Mouse (Mus musculus) NIH3T3 (cell line): ENCODE measurements around the gene Sema5b.

Experiments
- DNase-seq: peaks from one replicate; pipeline ENCODE4 v3.0.0-alpha.2; 2012; ENCODE audit warnings: low read depth

The Sema5b gene

DNA sequence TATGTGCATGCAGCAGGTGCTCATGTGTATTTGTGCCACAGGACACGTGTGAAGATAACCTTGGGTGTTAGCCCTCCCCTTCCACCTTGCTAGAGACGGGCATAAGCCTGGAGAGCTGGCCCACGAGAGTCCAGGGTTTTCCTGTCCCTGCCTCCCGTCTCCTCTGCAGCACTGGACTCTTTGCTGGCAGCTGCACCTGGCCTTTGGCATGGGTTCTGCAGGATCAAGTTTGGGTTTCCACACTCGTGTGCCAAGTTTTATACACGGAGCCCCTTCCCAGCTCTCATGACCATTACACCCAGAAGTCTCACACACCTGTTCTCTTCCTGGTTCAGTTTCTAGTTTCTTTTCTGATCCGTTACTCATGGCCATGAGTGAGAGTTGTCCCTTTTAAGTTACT lies 172.7 kb downstream of the Sema5b start:
- DNase-seq, result no peak
